Mouse (Mus musculus) hindbrain, embryonic 13.5 days (tissue): ENCODE data around the gene Vmn1r169. TPM values are rescaled to one million over a fixed set of nuclear protein-coding genes. Genes with fewer than 3 reads are reported as not detected.
"Not testable (repeated sequence)": the region's sequence is repeated elsewhere in the genome, so short reads cannot be mapped to it uniquely, and the experiment has no call there.

Source experiments
- ATAC-seq: fragments of 200-750 bp; cut with Nextera tagmentation; 2 replicates; pipeline ENCODE4 v1.8.0; 2017; ENCODE audit warnings: moderate TSS enrichment; ENCODE audit not compliant: low FRiP score
- H3K27ac ChIP-seq: fragments of 300-500 bp; sonication (generic); 2 replicates; pipeline ENCODE4 v1.5.1; 2015; ENCODE audit warnings: inconsistent platforms, mild to moderate bottlenecking, moderate library complexity
- H3K27me3 ChIP-seq: fragments of 300-500 bp; sonication (generic); 2 replicates; pipeline ENCODE4 v1.6.1; 2015; ENCODE audit warnings: mild to moderate bottlenecking, inconsistent platforms
- H3K36me3 ChIP-seq: fragments of 300-500 bp; sonication (generic); 2 replicates; pipeline ENCODE4 v1.6.1; 2015; ENCODE audit warnings: mild to moderate bottlenecking, inconsistent platforms
- H3K4me1 ChIP-seq: fragments of 300-500 bp; sonication (generic); replicated peaks from 2 replicates; pipeline ENCODE4 v1.6.1; 2015; ENCODE audit warnings: inconsistent platforms
- H3K4me2 ChIP-seq: fragments of 300-500 bp; sonication (generic); 2 replicates; pipeline ENCODE4 v1.6.1; 2015; ENCODE audit warnings: inconsistent platforms, mild to moderate bottlenecking, moderate library complexity
- H3K4me3 ChIP-seq: fragments of 300-500 bp; sonication (generic); 2 replicates; pipeline ENCODE4 v1.5.1; 2015; ENCODE audit warnings: mild to moderate bottlenecking, inconsistent platforms
- H3K9ac ChIP-seq: fragments of 300-500 bp; sonication (generic); 2 replicates; pipeline ENCODE4 v1.6.1; 2015; ENCODE audit warnings: mild to moderate bottlenecking, inconsistent platforms
- H3K9me3 ChIP-seq: fragments of 300-500 bp; sonication (generic); 2 replicates; pipeline ENCODE4 v1.6.1; 2016; ENCODE audit warnings: inconsistent platforms
- WGBS: fragments of 180-500 bp; shearing (Covaris S2); methylation state at CpG from one replicate; pipeline ENCODE4 v1.1.7; 2015; 5-methylcytosine and 5-hydroxymethylcytosine counted together
- polyA plus RNA-seq: library from polyadenylated mRNA; unstranded; fragments of >200 nt; fragmentation: Nextera tagmentation; extraction: Ambion mirVana; gene quantifications from 2 replicates; pipeline ENCODE4 v1.2.1, GENCODE M21; 2015

Vmn1r169 gene
- not detected in 2 replicates for polyA plus RNA-seq

GRCm38 (mm10) chr7:23575226-23575625 lies at the start of gene Vmn1r169:
Vmn1r169 (plus strand) TSS chr7:23575526.
- not testable (repeated sequence) for H3K4me3 ChIP-seq, H3K4me2 ChIP-seq, H3K9ac ChIP-seq, H3K36me3 ChIP-seq, H3K27ac ChIP-seq, ATAC-seq, H3K4me1 ChIP-seq, H3K27me3 ChIP-seq
- H3K9me3 ChIP-seq: peaks cover 24% of the 10 kb centered on the region
- WGBS: 73% methylated on average over 1 of the region's 2 CpGs

DNA sequence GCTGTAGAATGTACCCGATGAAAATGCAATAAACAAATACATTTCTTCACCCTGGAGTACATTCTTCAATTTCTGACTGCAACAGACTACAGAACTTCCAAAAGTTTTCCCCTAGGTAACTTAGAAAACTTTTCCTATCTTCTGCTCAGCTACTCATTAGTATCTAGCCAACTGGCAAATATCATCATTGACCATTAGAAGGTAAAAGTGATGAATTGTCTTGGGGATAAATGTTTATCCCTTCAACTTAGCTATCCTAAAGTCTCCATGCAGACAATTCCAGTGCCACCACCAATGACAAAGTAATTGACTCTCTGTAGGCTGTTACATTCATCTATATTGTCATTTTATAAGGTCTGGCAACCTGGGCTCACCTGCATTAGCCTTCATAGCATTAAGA lies 35.9 kb upstream of the Vmn1r169 start, which contains the start of gene Vmn1r168:
Vmn1r168 (plus strand) TSS at position 301 of the 400 bp plus-strand sequence.
- not testable (repeated sequence) for ATAC-seq, H3K36me3 ChIP-seq, H3K9ac ChIP-seq, H3K27me3 ChIP-seq, H3K4me1 ChIP-seq, H3K4me3 ChIP-seq, H3K4me2 ChIP-seq, H3K27ac ChIP-seq
- no CpG with 5 or more reads among the region's 1 CpGs for WGBS
- peaks cover 21% of the 10 kb centered on the region; the same call in 1 of the 2 replicates for H3K9me3 ChIP-seq

DNA sequence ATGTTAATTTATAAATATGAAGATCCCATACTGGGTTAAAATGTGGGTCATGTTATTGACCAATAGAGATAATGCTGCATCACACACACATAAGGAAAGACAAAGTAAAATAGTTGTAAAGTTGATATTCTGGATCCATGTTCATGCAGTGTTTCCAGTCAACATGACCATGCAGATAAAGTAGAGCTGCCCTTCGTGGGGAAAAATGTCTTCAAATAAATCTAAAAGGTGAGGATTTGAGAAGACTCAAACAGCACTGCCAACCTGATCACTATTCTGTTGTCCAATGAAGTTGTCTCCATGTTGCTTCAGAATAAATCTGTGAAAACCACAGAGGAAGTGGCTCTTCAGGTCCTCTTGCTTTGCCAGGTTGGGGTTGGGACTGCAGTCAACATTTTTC lies 30.5 kb downstream of the Vmn1r169 start, which contains the start of gene Vmn1r170:
Vmn1r170 (plus strand) TSS at position 301 of the 400 bp plus-strand sequence.
- H3K27me3 ChIP-seq, ATAC-seq, H3K9ac ChIP-seq, H3K4me2 ChIP-seq, H3K27ac ChIP-seq, H3K4me1 ChIP-seq, H3K4me3 ChIP-seq, H3K36me3 ChIP-seq: not testable (repeated sequence)
- 33% methylated on average over 1 of the region's 1 CpGs for WGBS
- H3K9me3 ChIP-seq: peaks cover 12% of the 10 kb centered on the region; the same call in 1 of the 2 replicates

Other genes with a start within 250 kb of the Vmn1r169 start
- gene Nlrp5, start 189.6 kb upstream of the Vmn1r169 start, polyA plus RNA-seq: not detected in 2 replicates
- gene Vmn1r167, start 68.3 kb upstream of the Vmn1r169 start, polyA plus RNA-seq: not detected in 2 replicates
- gene Vmn1r168, start 35.8 kb upstream of the Vmn1r169 start, polyA plus RNA-seq: not detected in 2 replicates
- not detected in 2 replicates for gene Vmn1r170, start 30.6 kb downstream of the Vmn1r169 start, polyA plus RNA-seq
- not detected in 2 replicates for gene Vmn1r171, start 55.2 kb downstream of the Vmn1r169 start, polyA plus RNA-seq
- gene Vmn1r172, start 82.8 kb downstream of the Vmn1r169 start, polyA plus RNA-seq: not detected in 2 replicates
- gene Vmn1r173, start 125.2 kb downstream of the Vmn1r169 start, polyA plus RNA-seq: not detected in 2 replicates
- not detected in 2 replicates for gene Vmn1r174, start 176.7 kb downstream of the Vmn1r169 start, polyA plus RNA-seq
- gene Vmn1r175, start 235.1 kb downstream of the Vmn1r169 start, polyA plus RNA-seq: not detected in 2 replicates